Mouse (Mus musculus) limb, embryonic 10.5 days (tissue): ENCODE results near the gene Gm42421. TPM values are rescaled to one million over a fixed set of nuclear protein-coding genes. Genes with fewer than 3 reads are reported as not detected.

Experiments used
- DNase-seq: peaks from one replicate; pipeline ENCODE4 v3.0.0-alpha.2; 2017; ENCODE audit warnings: low spot score
- H3K27ac ChIP-seq: fragments of 300-500 bp; sonication (generic); 2 replicates; pipeline ENCODE4 v1.5.1; 2016; ENCODE audit warnings: mild to moderate bottlenecking
- H3K27me3 ChIP-seq: fragments of 300-500 bp; sonication (generic); 2 replicates; pipeline ENCODE4 v1.6.1; 2016; ENCODE audit warnings: low read depth, mild to moderate bottlenecking; ENCODE audit not compliant: poor library complexity, severe bottlenecking
- H3K36me3 ChIP-seq: fragments of 300-500 bp; sonication (generic); 2 replicates; pipeline ENCODE4 v1.6.1; 2016; ENCODE audit warnings: mild to moderate bottlenecking, moderate library complexity
- H3K4me1 ChIP-seq: fragments of 300-500 bp; sonication (generic); 2 replicates; pipeline ENCODE4 v1.6.1; 2016
- H3K4me3 ChIP-seq: fragments of 300-500 bp; sonication (generic); 2 replicates; pipeline ENCODE4 v1.5.1; 2016; ENCODE audit warnings: mild to moderate bottlenecking, moderate library complexity
- H3K9me3 ChIP-seq: fragments of 300-500 bp; sonication (generic); replicated peaks from 2 replicates; pipeline ENCODE4 v1.6.1; 2016; ENCODE audit warnings: mild to moderate bottlenecking
- WGBS: fragments of 180-500 bp; shearing (Covaris S2); methylation state at CpG from one replicate; pipeline ENCODE4 v1.1.7; 2016; 5-methylcytosine and 5-hydroxymethylcytosine counted together
- polyA plus RNA-seq: library from polyadenylated mRNA; unstranded; fragments of >200 nt; fragmentation: Nextera tagmentation; extraction: Ambion mirVana; gene quantifications from 2 replicates; pipeline ENCODE4 v1.2.1, GENCODE M21; 2016

Gene Gm42421
- polyA plus RNA-seq, result 0.40 and 0.83 TPM in 2 replicates

DNA sequence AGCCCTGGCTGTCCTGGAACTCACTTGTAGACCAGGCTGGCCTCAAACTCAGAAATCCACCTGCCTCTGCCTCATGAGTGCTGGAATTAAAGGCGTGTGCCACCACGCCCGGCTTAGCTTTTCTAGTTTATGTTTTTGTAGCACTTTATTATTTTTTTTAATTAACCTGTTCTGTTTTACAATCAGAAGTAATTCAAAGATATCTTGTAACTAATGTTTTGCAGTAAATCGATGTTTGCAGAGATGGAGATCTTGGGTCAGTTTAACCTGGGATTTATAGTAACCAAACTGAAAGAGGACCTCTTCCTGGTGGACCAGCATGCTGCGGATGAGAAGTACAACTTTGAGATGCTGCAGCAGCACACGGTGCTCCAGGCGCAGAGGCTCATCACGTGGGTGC is at the start of gene Gm42421:
Gene Gm42421 (plus strand): TSS at position 301 of the 400 bp plus-strand sequence.
- no peaks in the 10 kb centered on the region for H3K27me3 ChIP-seq
- no peak within 1 kb of the TSS for H3K27ac ChIP-seq
- H3K4me1 ChIP-seq, result no peaks in the 10 kb centered on the region
- H3K9me3 ChIP-seq, result no peaks in the 10 kb centered on the region
- peaks cover 98% of the 10 kb centered on the region for H3K36me3 ChIP-seq
- no peak for DNase-seq
- WGBS, result 96% methylated on average over 8 of the region's 8 CpGs
- no peak within 1 kb of the TSS for H3K4me3 ChIP-seq

DNA sequence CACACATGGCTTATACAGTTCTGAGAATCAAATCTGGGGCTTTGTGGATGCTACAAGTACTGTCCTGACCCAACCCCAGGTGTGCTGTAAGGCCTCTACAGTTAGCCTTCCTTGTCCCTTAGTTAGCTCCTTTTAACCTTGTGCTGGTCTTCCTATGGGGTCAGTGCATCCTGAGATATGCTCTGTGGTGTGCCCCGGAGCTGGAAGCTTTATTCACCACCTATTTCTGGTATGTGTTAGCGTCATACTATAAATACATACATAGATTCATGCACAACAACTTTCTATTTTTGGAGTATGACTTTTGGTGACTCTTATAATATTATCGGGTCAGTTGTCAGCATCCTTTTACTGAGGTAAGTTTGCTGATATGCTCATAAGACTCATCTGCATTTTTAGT is 42.7 kb upstream of the Gm42421 start:
- Histone ChIP-seq H3K27me3 (no peaks in the 10 kb centered on the region), H3K9me3 (no peaks in the 10 kb centered on the region), H3K36me3 (peaks cover 99% of the 10 kb centered on the region), H3K4me1 (no peaks in the 10 kb centered on the region), H3K27ac (no peak overlapping the region), H3K4me3 (no peak overlapping the region)
- 95% methylated on average over 3 of the region's 3 CpGs for WGBS
- DNase-seq, result no peak

DNA sequence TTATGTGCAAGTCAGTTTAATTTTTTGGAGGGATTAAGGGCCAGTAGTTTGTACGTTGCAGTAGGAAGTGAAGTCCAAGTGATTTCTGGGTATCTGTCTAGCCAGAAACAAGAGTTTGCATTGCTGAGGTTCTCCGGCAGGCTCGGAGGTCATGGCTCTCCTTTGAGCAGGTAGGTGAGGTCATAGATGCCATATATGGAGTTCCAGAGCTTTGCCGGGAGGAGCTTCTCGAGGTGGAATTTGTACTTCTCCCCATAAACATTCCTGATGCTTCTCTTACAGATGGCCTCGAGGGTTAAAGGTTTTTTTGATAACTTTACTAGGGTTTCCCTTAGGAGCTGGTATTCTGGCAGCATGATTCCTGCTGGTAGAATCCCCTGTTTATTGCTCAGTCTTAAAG is 37.2 kb upstream of the Gm42421 start:
- Histone ChIP-seq H3K36me3 (peaks cover 93% of the 10 kb centered on the region), H3K4me1 (no peaks in the 10 kb centered on the region), H3K9me3 (no peaks in the 10 kb centered on the region), H3K4me3 (no peak overlapping the region), H3K27me3 (no peaks in the 10 kb centered on the region), H3K27ac (no peak overlapping the region)
- no peak for DNase-seq
- WGBS, result 79% methylated on average over 6 of the region's 6 CpGs

DNA sequence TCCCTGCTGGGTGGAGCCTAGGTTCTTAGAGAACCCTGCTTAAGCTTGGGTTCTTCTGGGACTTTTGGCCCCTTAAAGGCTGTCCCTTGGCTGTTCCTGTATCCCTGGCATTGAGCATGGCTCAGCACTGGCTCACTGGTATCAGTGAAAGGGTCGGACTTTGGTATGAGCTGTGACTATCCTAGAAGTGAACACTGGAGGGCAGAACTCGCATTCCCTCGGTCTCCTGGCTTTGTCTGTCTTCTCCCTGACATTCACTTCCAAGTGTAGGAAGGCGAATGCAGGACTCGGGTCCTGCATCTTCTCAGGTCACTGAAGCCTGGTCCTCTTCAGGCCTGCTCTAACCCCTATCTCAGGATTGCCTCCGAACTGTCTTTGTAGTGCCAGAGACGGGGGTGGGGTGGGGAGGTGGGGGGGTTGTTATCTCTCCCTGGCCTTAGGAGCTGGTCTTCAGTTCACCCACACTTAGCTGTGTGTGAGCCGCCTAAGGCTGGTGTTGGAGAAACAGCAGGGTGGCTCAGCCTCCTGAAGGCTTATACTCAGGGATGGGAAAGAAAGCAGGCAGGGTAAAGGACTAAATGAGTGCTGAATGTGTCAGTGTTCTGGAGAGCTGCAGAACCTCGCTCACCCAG is 35.6 kb upstream of the Gm42421 start:
- Histone ChIP-seq H3K27ac (no peak overlapping the region), H3K36me3 (peaks cover 89% of the 10 kb centered on the region), H3K9me3 (no peaks in the 10 kb centered on the region), H3K27me3 (no peaks in the 10 kb centered on the region), H3K4me3 (no peak overlapping the region), H3K4me1 (no peaks in the 10 kb centered on the region)
- no peak for DNase-seq
- 72% methylated on average over 9 of the region's 9 CpGs for WGBS

DNA sequence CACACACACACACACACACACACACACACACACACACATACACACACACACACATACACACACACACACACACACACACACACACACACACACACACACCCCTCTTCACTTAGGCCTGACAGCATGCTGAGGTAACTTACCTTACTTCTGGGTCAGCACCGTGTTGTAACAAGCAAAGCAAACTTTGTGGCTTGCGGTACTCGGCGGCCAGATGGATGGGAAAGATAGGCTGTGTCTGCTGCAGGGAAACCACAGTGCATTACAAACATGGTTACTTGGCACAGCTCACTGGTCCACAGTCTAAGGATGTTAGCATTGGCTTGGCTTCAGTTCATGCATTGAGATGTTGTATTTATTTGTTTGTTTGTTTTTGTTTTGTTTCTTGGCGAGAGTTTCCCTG is 34.6 kb upstream of the Gm42421 start:
- no peaks in the 10 kb centered on the region for H3K4me1 ChIP-seq
- H3K27me3 ChIP-seq, result no peaks in the 10 kb centered on the region
- H3K9me3 ChIP-seq, result no peaks in the 10 kb centered on the region
- 84% methylated on average over 5 of the region's 5 CpGs for WGBS
- no peak overlapping the region for H3K4me3 ChIP-seq
- peaks cover 89% of the 10 kb centered on the region for H3K36me3 ChIP-seq
- DNase-seq, result no peak
- no peak overlapping the region for H3K27ac ChIP-seq

DNA sequence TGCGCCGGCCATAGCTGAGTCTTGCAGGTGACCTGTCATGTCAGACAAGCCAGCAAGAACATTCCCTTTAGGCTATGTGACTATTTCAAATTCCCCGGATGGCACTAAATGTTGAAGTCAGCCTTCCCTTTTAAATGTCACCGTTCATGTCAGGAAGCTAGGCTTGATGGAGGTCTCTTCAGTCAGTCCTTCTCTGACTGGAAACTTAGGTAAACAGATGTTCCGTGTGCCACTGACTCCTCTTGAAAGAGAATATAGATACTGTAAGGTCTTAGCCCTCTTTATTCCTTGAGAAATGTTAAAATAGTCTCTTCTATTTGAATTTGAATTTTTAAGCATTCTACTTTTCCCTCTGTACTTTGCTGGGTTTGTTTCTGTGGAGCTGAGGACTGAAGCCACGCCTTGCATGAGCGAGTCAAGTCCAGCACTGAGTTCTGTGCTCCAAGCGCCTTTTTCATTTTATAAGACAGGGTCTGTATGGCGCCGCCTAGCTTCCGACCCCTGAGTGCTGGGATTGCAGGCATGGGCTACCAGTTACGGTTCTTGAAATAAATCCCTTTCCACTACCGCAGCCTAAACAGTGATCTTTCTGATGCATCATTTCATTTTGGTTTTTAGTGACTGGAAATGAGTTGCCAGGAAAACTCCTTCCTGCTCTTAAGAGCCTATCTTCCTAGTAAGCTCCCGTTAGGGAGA is 30.2 kb upstream of the Gm42421 start, which contains the start of gene Ankrd61:
Gene Ankrd61 (minus strand): TSS at position 51 of the 696 bp plus-strand sequence.
- H3K36me3 ChIP-seq, result peaks cover 89% of the 10 kb centered on the region
- H3K27ac ChIP-seq, result no peak within 1 kb of the TSS
- no peaks in the 10 kb centered on the region for H3K9me3 ChIP-seq
- H3K4me3 ChIP-seq, result no peak within 1 kb of the TSS
- DNase-seq, result no peak
- H3K4me1 ChIP-seq, result no peaks in the 10 kb centered on the region
- 87% methylated on average over 14 of the region's 14 CpGs for WGBS
- H3K27me3 ChIP-seq, result no peaks in the 10 kb centered on the region

DNA sequence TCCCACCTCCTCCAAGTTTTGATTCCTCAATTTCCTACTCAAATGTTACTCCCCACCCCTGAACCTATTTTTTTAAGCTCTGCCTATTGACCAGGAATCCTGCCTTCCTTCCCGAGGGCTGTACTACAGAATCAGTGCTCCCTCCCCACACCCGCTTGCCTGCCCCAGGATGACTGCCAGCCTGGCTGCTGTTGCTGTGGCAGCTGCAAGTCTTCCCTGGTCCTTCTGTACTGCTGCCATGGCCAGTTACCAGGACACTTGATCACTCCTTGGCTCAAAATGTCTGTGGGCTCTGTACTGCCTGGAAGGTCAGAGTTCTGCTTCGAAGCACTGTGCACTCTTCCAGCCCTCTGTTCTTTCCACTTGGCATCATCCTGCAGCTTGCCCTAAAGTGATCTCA is 25.9 kb upstream of the Gm42421 start:
- H3K4me3 ChIP-seq, result no peak overlapping the region
- DNase-seq, result no peak
- H3K27ac ChIP-seq, result no peak overlapping the region
- 90% methylated on average over 3 of the region's 3 CpGs for WGBS
- H3K9me3 ChIP-seq, result no peaks in the 10 kb centered on the region
- no peaks in the 10 kb centered on the region for H3K27me3 ChIP-seq
- no peaks in the 10 kb centered on the region for H3K4me1 ChIP-seq
- H3K36me3 ChIP-seq, result peaks cover 100% of the 10 kb centered on the region

DNA sequence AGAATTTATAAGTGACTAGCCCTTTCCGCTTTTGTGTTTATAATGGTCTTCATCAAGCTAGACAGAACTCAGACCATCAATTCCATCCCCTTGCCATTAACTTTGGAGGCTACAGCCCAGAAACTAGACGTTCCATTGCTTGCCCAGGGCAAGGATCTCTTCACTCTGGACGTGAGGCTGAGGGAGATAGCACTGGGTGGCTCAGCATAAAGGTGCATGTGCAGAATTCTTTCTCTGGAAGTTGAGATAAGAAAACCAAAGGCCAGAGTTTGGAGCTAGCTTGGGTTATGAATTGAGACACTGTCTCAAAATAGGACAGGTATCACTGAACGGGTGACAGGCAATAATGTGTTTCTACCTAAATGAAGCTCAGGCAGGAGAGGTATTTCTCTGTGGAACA is 24.2 kb upstream of the Gm42421 start:
- Histone ChIP-seq H3K9me3 (no peaks in the 10 kb centered on the region), H3K4me1 (peaks cover 10% of the 10 kb centered on the region), H3K27me3 (no peaks in the 10 kb centered on the region), H3K27ac (no peak overlapping the region), H3K36me3 (peaks cover 90% of the 10 kb centered on the region), H3K4me3 (no peak overlapping the region)
- DNase-seq, result no peak
- 87% methylated on average over 4 of the region's 4 CpGs for WGBS

DNA sequence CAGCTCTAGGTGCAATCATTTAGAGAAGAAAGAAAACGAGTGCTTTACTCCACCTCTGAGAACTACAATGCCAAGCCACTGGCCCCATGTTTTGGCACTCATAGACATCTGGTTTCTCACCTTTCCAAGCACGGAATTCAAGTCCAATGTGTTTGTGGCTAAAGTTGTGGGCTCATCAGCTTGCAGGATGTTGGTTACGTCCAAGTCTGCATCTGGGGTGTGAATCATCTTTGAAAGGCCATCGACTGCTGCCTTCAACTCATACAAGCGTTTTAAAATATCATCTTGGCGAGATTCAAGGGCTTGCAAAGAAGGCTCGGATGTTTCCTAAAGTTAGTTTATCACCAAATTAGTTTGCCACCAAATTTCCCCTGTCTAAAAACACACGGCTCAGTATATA is 21.5 kb upstream of the Gm42421 start:
- Histone ChIP-seq H3K27ac (no peak overlapping the region), H3K36me3 (peaks cover 64% of the 10 kb centered on the region), H3K9me3 (no peaks in the 10 kb centered on the region)

DNA sequence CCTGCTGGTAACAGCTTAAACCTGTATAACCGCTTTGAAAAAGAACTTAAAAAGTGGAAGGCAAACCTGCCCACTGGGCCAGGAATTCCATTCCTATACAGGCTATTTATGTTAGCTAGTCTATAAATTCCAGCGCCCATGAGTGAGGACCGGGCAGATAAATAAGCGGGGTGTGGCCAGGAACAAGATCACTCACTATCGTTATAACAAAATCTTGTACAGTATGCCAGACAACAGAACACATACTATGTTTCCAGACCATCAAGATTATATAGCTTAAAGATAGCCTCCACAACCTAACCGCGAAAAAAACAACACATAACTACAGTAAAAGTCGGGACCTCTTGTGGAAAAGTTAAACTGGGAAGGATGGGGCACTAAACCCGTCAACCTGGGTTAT is 19.0 kb upstream of the Gm42421 start:
- peaks cover 53% of the 10 kb centered on the region for H3K36me3 ChIP-seq
- no peaks in the 10 kb centered on the region for H3K9me3 ChIP-seq

More for the DNA sequence above, 21.5 kb upstream of the Gm42421 start:
- DNase-seq, result no peak
- 91% methylated on average over 8 of the region's 8 CpGs for WGBS
- Histone ChIP-seq H3K4me1 (peaks cover 20% of the 10 kb centered on the region), H3K4me3 (no peak overlapping the region), H3K27me3 (no peaks in the 10 kb centered on the region)

DNA sequence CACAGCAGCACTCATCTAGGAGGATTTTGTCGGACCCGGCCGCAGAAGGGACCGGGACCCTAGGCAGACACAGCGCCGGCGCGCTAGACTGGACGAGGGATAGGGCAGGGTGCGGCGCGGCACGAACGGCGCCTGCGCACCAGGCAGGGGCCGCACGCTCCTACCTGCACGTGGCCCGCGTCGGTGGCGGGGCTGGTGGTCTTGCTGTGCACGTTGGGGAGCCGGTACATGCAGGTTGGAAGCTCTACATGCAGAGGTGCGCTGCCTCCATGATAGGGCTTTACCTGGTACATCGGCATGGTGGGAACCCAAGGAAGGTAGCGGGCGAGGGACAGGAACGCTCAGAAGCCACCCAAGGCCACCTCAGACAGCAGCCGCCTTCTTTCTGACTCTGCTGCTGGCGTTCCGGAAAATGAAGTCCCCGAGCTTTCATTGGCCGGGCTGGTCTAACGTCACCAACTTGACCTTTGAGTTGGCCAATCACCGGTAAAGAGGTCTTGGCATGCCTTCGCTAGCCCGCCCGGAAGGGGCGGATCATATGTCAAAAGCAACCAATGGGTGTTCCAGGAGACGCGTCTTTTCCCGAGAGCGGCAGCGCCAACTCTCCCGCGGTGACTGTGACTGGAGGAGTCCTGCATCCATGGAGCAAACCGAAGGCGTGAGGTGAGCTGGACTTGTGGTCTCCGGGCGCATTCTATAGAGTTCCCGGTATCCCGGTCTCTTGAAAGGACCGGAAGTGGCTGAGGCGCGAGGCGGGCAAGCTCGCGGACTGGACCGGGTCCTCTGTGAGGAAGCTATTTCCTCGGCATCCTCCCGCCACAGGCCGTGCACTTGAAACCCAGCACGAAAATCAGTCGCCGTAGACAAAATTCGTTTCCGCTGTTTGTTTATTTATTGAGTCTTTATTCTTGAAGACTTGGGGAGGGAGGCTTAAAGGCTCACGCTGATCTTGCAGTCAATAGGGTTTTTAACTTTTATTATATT is 18.3 kb upstream of the Gm42421 start, which contains the start of the genes Aimp2 and Pms2:
Gene Aimp2 (minus strand): TSS at position 431 of the 984 bp plus-strand sequence.
Gene Pms2 (plus strand): TSS at position 548 of the 984 bp plus-strand sequence.
- H3K4me1 ChIP-seq, result peaks cover 20% of the 10 kb centered on the region

More for the DNA sequence above, 19.0 kb upstream of the Gm42421 start:
- Histone ChIP-seq H3K27ac (peak overlapping the region; percentile 88), H3K27me3 (no peaks in the 10 kb centered on the region), H3K4me1 (peaks cover 20% of the 10 kb centered on the region), H3K4me3 (peak overlapping the region; percentile 68)
- DNase-seq, result no peak
- WGBS, result 2% methylated on average over 9 of the region's 9 CpGs

DNA sequence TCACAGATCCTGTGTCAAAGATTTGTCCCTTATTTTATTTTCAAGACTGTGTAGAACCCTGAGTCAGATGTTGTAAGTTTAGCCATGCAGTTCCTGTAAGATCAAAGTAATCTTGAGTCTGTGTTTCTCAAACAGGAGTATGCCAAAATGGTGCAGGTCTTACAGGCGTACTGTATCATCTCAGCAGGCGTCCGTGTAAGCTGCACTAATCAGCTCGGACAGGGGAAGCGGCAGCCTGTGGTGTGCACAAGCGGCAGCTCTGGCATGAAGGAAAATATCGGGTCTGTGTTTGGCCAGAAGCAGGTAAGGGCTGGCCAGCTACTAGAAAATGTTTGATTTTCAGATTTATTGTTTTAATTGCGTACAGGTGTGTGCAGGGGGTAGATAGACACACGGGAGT is 11.8 kb upstream of the Gm42421 start:
- WGBS, result 93% methylated on average over 9 of the region's 9 CpGs
- Histone ChIP-seq H3K27me3 (no peaks in the 10 kb centered on the region), H3K36me3 (peaks cover 85% of the 10 kb centered on the region), H3K9me3 (no peaks in the 10 kb centered on the region), H3K4me3 (no peak overlapping the region), H3K4me1 (no peaks in the 10 kb centered on the region), H3K27ac (no peak overlapping the region)
- no peak for DNase-seq

More for the DNA sequence above, 18.3 kb upstream of the Gm42421 start, which contains the start of the genes Aimp2 and Pms2:
- Histone ChIP-seq H3K9me3 (no peaks in the 10 kb centered on the region), H3K4me3 (peak within 1 kb of the TSS; percentile 68), H3K27me3 (no peaks in the 10 kb centered on the region), H3K36me3 (peaks cover 53% of the 10 kb centered on the region), H3K27ac (peak within 1 kb of the TSS; percentile 88)
- under 1% methylated on average over 70 of the region's 70 CpGs for WGBS
- peak; percentile 94 for DNase-seq
